Mouse (Mus musculus): Measurements from ENCODE around the gene Rps6ka6. TPM values are rescaled to one million over a fixed set of nuclear protein-coding genes. Genes with fewer than 3 reads are reported as not detected.

Rps6ka6 gene
- polyA plus RNA-seq (2015; fragmentation: Illumina TruSeq; extraction: RNeasy Lipid Tissue Mini Kit (QIAGEN cat#74804); ENCODE audit: insufficient read depth, low replicate concordance) = 1.1 TPM

GRCm38 (mm10) chrX:111537859-111538258 lies at the start of gene Rps6ka6:
TSS of gene Rps6ka6 (minus strand) at chrX:111537959.

Other genes starting within 250 kb of the Rps6ka6 start
- gene Hdx, start 159.1 kb upstream of the Rps6ka6 start, polyA plus RNA-seq (2015; fragmentation: Illumina TruSeq; extraction: RNeasy Lipid Tissue Mini Kit (QIAGEN cat#74804); ENCODE audit: insufficient read depth, low replicate concordance) = 0.41 TPM

All from spleen, adult 10 weeks (tissue).